Mouse (Mus musculus): ENCODE measurements around the gene Olfr1331.
"Not testable (repeated sequence)": the region's sequence is repeated elsewhere in the genome, so short reads cannot be mapped to it uniquely, and the experiment has no call there.

Olfr1331 gene

GRCm38 (mm10) chr4:118864349-118864748 is at the start of gene Olfr1331:
Gene Olfr1331 (plus strand): TSS chr4:118864649.
- no peak for DNase-seq (ENCODE audit: low spot score in 2 of 2)

- DNase-seq (ENCODE audit: low spot score in 2 of 2): no peak
Measured at GRCm38 (mm10) chr4:118818921-118819320, 45.5 kb upstream of the Olfr1331 start.

GRCm38 (mm10) chr4:118836179-118836578 is 28.3 kb upstream of the Olfr1331 start, which contains the start of gene Olfr1333:
Gene Olfr1333 (minus strand): TSS chr4:118836279.
- DNase-seq (ENCODE audit: low spot score in 2 of 2): no peak

- no peak for DNase-seq (ENCODE audit: low spot score in 2 of 2)
Measured at GRCm38 (mm10) chr4:118861791-118862190, 2.7 kb upstream of the Olfr1331 start.

GRCm38 (mm10) chr4:118862704-118863103 is 1.7 kb upstream of the Olfr1331 start:
- DNase-seq (ENCODE audit: low spot score in 2 of 2): no peak

GRCm38 (mm10) chr4:118867566-118867965 is 3.1 kb downstream of the Olfr1331 start:
- no peak for DNase-seq (ENCODE audit: low spot score in 2 of 2)

GRCm38 (mm10) chr4:118888297-118888696 is 23.8 kb downstream of the Olfr1331 start, which contains the start of gene Olfr1330:
Gene Olfr1330 (plus strand): TSS chr4:118888597.
- no peak for DNase-seq (ENCODE audit: low spot score in 2 of 2)

- DNase-seq (ENCODE audit: low spot score in 2 of 2): no peak
Measured at GRCm38 (mm10) chr4:118901981-118902380, 37.5 kb downstream of the Olfr1331 start.

- not testable (repeated sequence) for DNase-seq (ENCODE audit: low spot score in 2 of 2)
Measured at GRCm38 (mm10) chr4:118917365-118917764, 52.9 kb downstream of the Olfr1331 start, which contains the start of gene Olfr1329. Gene Olfr1329 (minus strand): TSS chr4:118917465.

Data from thymus, postnatal 10 days (tissue).